Mouse (Mus musculus): Measurements from ENCODE around the gene Atrip. TPM values are rescaled to one million over a fixed set of nuclear protein-coding genes. Genes with fewer than 3 reads are reported as not detected.

The Atrip gene
- polyA plus RNA-seq (2012; rRNA removed), result 38.5 and 43.7 TPM in 2 replicates

GRCm38 (mm10) chr9:109073661-109074573 lies at the start of gene Atrip:
Atrip (minus strand) TSS chr9:109074124.

GRCm38 (mm10) chr9:109095137-109095982 lies 21.4 kb upstream of the Atrip start, which contains the start of gene Plxnb1:
Plxnb1 (plus strand) TSS chr9:109095389.

GRCm38 (mm10) chr9:109082124-109082800 lies 8.3 kb upstream of the Atrip start, which contains the start of the genes Ccdc51 and Tma7:
Ccdc51 (plus strand) TSS chr9:109082493.
Tma7 (minus strand) TSS chr9:109082587.

DNA sequence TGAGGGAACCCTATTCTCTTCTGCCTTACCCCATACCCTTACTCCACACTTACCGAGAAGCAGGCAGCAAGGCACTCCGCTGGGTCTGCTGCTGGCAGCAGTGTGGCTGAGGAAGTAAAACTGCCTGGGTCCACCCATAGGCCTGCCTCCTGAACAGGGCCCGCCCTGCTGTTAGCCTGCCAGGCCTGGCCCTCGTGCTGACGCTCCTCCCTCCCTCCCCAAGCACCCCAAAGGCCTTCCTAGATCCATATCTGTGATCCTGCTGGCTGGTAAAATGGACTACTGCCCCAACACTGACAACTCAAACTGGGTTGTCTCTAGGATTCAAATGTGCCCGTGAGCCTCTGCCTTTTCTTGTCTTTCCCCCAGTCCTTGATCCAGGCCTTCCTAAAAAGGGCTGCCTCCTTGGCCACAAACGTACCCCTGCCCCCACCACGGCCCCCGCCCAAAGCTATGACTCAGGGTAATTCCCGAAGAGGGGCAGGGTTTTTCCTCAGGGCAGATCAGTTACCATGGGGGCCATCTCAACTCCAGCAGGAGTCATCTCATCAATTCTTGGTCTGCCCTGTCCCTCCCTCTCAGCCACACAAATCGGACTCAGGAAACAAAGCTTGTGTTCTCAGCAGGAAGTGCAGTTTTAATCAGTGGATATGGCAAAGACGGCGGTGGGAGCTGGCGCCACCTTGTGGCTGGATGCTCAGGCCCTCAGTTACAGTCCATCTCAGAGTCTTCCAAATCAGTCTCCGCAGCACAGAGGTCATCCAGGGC lies 14.6 kb downstream of the Atrip start, which contains the start of gene Trex1:
Gene Trex1, minus strand, starts transcription at position 599 of the 768 bp plus-strand sequence.

DNA sequence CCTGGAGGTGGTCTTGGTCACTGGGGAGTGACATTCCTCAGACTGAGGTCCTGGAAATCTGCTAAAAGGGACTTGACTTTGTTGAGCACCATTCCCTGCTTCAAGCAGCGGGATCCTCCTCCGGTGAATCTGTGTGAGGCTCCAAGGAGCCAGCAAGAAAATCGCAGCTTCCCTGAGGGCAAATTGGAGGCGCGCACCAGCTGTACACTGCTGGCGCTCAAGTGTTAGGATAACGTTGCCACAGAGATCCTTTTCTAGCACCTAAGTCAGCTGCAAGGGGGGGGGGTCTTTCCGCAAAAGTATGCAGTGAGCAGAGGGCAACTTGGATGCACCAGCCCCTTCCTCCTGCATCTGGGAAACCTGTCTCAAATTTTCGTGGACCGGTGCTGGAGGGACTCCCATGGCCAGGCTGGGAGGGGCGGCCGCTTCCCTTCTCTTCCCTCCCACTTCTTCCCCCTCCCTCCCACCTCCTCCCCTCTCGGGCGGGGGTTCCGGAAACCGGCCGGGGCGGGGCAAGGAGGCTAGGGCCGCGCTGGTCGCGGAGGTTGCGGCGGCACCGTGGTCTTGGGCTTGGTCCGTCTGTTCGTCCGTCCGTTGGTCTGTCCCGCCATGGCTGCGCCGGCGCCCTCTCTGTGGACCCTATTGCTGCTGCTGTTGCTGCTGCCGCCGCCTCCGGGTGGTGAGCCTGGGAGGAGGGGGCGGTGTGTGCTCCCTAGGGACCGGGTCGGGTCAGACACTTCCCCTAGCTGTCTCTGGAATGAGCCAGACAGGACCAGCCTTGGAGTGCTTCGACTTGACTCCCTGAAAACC lies 35.6 kb downstream of the Atrip start, which contains the start of gene Shisa5:
Gene Shisa5, plus strand, starts transcription at position 480 of the 810 bp plus-strand sequence.

Other genes starting within 250 kb of the Atrip start
- 82.0 and 92.6 TPM in 2 replicates for gene Celsr3, start 247.8 kb downstream of the Atrip start, polyA plus RNA-seq (2012; rRNA removed)
- 22.6 and 24.0 TPM in 2 replicates for gene Slc26a6, start 220.8 kb downstream of the Atrip start, polyA plus RNA-seq (2012; rRNA removed)
- 0.43 and 0.45 TPM in 2 replicates for gene Tmem89, start 159.5 kb downstream of the Atrip start, polyA plus RNA-seq (2012; rRNA removed)
- gene Uqcrc1, start 137.5 kb downstream of the Atrip start, polyA plus RNA-seq (2012; rRNA removed), result 354 and 371 TPM in 2 replicates
- 4.7 and 4.9 TPM in 2 replicates for gene Col7a1, start 120.5 kb downstream of the Atrip start, polyA plus RNA-seq (2012; rRNA removed)
- 0.25 and 0.28 TPM in 2 replicates for gene Ucn2, start 88.1 kb downstream of the Atrip start, polyA plus RNA-seq (2012; rRNA removed)
- gene Pfkfb4, start 82.3 kb downstream of the Atrip start, polyA plus RNA-seq (2012; rRNA removed), result 35.4 and 39.6 TPM in 2 replicates
- gene Shisa5, start 35.6 kb downstream of the Atrip start, polyA plus RNA-seq (2012; rRNA removed), result 58.5 and 82.4 TPM in 2 replicates
- 34.6 and 40.3 TPM in 2 replicates for gene Trex1, start 14.4 kb downstream of the Atrip start, polyA plus RNA-seq (2012; rRNA removed)
- gene Ccdc51, start 8.4 kb upstream of the Atrip start, polyA plus RNA-seq (2012; rRNA removed), result 9.2 and 10.1 TPM in 2 replicates
- 244 and 257 TPM in 2 replicates for gene Tma7, start 8.5 kb upstream of the Atrip start, polyA plus RNA-seq (2012; rRNA removed)
- 39.4 and 42.9 TPM in 2 replicates for gene Plxnb1, start 21.3 kb upstream of the Atrip start, polyA plus RNA-seq (2012; rRNA removed)
- gene Fbxw21, start 87.9 kb upstream of the Atrip start, polyA plus RNA-seq (2012; rRNA removed), result not detected in 2 replicates
- 0.12 and 0.13 TPM in 2 replicates for gene Fbxw13, start 121.9 kb upstream of the Atrip start, polyA plus RNA-seq (2012; rRNA removed)
- gene Fbxw20, start 160.6 kb upstream of the Atrip start, polyA plus RNA-seq (2012; rRNA removed), result not detected in 2 replicates
- not detected in 2 replicates for gene Fbxw14, start 213.6 kb upstream of the Atrip start, polyA plus RNA-seq (2012; rRNA removed)